Mouse (Mus musculus): ENCODE data around the gene Ksr1. TPM values are rescaled to one million over a fixed set of nuclear protein-coding genes. Genes with fewer than 3 reads are reported as not detected.

Gene Ksr1
- polyA plus RNA-seq, 1 experiment from 2014 or later: 0.67 TPM

DNA sequence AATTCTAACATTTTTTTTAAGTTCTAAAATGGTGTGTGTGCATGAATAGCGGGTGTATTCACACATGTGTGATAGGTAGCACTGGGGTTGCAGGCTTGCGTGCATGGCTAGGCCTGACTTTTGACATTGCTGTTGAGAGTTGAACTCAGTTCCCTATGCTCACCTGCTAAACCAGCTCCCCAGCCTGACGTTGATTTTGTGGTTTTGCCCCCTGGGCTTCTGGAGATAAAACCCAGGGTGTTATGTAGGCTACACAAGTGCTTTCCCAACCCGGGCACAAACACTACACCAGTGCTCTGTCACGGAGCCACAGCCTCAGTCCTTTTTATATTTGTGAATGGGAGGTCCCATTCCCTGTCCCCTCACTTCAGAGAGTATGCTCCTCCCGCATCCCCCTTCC lies 39.5 kb upstream of the Ksr1 start:
- H3K9ac ChIP-seq (ENCODE audit: low read length): no peak overlapping the region
- H3K36me3 ChIP-seq (ENCODE audit: control insufficient read depth, insufficient read depth, low read length): no peaks in the 10 kb centered on the region
- no peak for TF ChIP-seq EP300 (optimal IDR thresholded peaks at IDR 0.05)
- TF ChIP-seq CTCF (IDR thresholded peaks at IDR 0.05; ENCODE audit: low read depth): no peak
- no peak overlapping the region for H3K4me2 ChIP-seq (replicated peaks; ENCODE audit: low read depth)
- DNase-seq (ENCODE audit: low spot score) (no peak), ATAC-seq (ENCODE audit: low FRiP score, low TSS enrichment) (no peak)
- H3K27me3 ChIP-seq (ENCODE audit: control insufficient read depth, insufficient read depth, low read length): no peaks in the 10 kb centered on the region
- H3K4me3 ChIP-seq (ENCODE audit: low read depth, low read length): no peak overlapping the region
- H3K9me3 ChIP-seq (ENCODE audit: control insufficient read depth, low read length): no peaks in the 10 kb centered on the region
- no peak overlapping the region for H3K27ac ChIP-seq (replicated peaks)
- 85% methylated on average over 6 of the region's 6 CpGs for WGBS
- H3K4me1 ChIP-seq (replicated peaks; ENCODE audit: control insufficient read depth, insufficient read depth): no peaks in the 10 kb centered on the region; the same call in 1 of the 2 replicates

DNA sequence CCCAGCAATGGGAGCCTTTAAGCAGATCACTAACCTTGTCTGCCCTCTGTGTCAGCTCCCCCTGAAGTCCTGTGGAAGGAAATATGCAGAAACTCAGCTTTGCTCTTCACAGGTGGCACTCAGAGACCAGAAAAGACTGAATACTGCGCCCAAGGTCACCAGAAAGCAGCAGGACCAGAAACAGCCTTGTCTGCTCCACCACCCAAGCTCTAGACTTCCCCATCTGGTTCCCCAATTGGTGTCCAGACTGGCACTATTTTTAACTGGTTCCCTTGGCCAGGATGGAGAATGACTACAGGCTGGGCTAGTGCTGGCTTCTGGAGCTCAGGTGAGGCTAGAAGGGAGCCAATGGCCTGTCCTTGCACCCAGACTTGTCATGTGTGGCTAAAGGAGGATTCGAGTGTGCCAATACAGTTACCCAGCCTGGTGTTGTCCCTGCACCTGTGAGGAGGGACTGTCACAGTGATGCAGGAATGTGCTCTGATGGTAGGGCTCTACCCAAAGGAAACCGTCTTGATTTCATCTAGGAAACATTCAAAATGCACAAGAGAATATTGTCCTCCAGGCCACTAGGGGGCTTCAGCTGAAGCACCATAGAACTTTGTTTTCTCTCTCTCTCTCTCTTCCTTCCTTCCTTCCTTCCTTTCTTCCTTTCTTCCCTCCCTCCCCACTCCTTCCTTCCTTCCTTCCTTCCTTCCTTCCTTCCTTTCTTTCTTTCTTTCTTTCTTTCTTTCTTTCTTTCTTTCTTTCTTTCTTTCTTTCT lies 38.1 kb upstream of the Ksr1 start:
- DNase-seq (ENCODE audit: low spot score): no peak
- H3K9ac ChIP-seq (ENCODE audit: low read length): no peak overlapping the region
- WGBS: 81% methylated on average over 3 of the region's 3 CpGs
- H3K27ac ChIP-seq (replicated peaks): no peak overlapping the region
- H3K27me3 ChIP-seq (ENCODE audit: control insufficient read depth, insufficient read depth, low read length): no peaks in the 10 kb centered on the region
- ATAC-seq (ENCODE audit: low FRiP score, low TSS enrichment): no peak
- H3K4me2 ChIP-seq (replicated peaks; ENCODE audit: low read depth): no peak overlapping the region
- H3K9me3 ChIP-seq (ENCODE audit: control insufficient read depth, low read length): no peaks in the 10 kb centered on the region
- H3K4me3 ChIP-seq (ENCODE audit: low read depth, low read length): no peak overlapping the region
- no peak for TF ChIP-seq EP300 (optimal IDR thresholded peaks at IDR 0.05)
- TF ChIP-seq CTCF (IDR thresholded peaks at IDR 0.05; ENCODE audit: low read depth): peak; percentile 46
- H3K36me3 ChIP-seq (ENCODE audit: control insufficient read depth, insufficient read depth, low read length): no peaks in the 10 kb centered on the region
- no peaks in the 10 kb centered on the region; the same call in 1 of the 2 replicates for H3K4me1 ChIP-seq (replicated peaks; ENCODE audit: control insufficient read depth, insufficient read depth)

DNA sequence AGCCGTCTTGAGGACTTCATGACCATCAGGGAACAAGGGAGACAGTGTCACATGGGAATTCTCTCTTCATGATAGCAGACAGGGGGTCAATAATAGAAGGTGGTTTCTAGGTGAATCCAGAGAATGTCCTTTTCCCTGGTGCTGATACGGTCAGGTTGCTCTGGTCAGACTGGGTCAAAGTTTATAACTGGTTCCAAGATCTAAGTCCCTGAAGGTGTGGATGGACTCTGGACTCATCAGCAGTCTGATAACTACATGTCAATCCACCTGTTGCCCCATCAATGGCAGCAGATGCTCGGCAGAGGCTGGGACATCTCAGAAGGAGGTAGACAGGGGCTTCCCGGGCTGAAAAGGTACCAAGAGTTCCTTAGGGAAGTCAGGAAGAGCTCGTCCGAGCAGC lies 37.2 kb upstream of the Ksr1 start:
- WGBS: 90% methylated on average over 6 of the region's 6 CpGs

DNA sequence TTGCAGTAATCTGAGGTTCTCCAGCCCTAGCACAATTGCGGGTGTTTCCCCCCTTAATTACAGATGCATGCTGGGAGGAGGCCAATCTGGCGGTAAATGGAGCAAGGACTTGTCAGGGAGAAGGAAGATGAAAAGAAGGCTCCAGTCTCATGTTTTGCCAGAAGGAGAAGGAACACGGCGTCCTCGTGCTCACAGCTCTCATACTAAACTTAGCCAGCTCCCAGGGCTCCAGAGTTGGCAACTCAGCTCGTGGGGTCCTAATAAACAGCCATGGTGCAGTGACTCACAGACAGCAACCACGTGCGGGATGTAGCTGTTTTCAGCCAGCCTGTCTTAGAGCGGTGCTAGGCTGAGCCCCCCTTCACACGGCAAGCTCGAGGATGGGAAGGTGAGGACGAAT lies 36.7 kb upstream of the Ksr1 start:
- Histone ChIP-seq H3K36me3 (ENCODE audit: control insufficient read depth, insufficient read depth, low read length) (no peaks in the 10 kb centered on the region), H3K4me3 (ENCODE audit: low read depth, low read length) (no peak overlapping the region), H3K9ac (ENCODE audit: low read length) (no peak overlapping the region), H3K4me1 (replicated peaks; ENCODE audit: control insufficient read depth, insufficient read depth) (no peaks in the 10 kb centered on the region; the same call in 1 of the 2 replicates), H3K4me2 (replicated peaks; ENCODE audit: low read depth) (no peak overlapping the region), H3K27ac (replicated peaks) (no peak overlapping the region), H3K27me3 (ENCODE audit: control insufficient read depth, insufficient read depth, low read length) (no peaks in the 10 kb centered on the region), H3K9me3 (ENCODE audit: control insufficient read depth, low read length) (no peaks in the 10 kb centered on the region)
- no peak for TF ChIP-seq CTCF (IDR thresholded peaks at IDR 0.05; ENCODE audit: low read depth)
- WGBS: 45% methylated on average over 12 of the region's 12 CpGs
- peak; percentile 81; the same call in 1 of the 2 replicates for ATAC-seq (ENCODE audit: low FRiP score, low TSS enrichment)
- DNase-seq (ENCODE audit: low spot score): peak; percentile 33

More for the DNA sequence above, 37.2 kb upstream of the Ksr1 start:
- Histone ChIP-seq H3K27ac (replicated peaks) (no peak overlapping the region), H3K4me3 (ENCODE audit: low read depth, low read length) (no peak overlapping the region), H3K27me3 (ENCODE audit: control insufficient read depth, insufficient read depth, low read length) (no peaks in the 10 kb centered on the region), H3K9me3 (ENCODE audit: control insufficient read depth, low read length) (no peaks in the 10 kb centered on the region), H3K4me1 (replicated peaks; ENCODE audit: control insufficient read depth, insufficient read depth) (no peaks in the 10 kb centered on the region; the same call in 1 of the 2 replicates), H3K9ac (ENCODE audit: low read length) (no peak overlapping the region), H3K36me3 (ENCODE audit: control insufficient read depth, insufficient read depth, low read length) (no peaks in the 10 kb centered on the region), H3K4me2 (replicated peaks; ENCODE audit: low read depth) (no peak overlapping the region)
- TF ChIP-seq CTCF (IDR thresholded peaks at IDR 0.05; ENCODE audit: low read depth) (no peak), EP300 (optimal IDR thresholded peaks at IDR 0.05) (no peak)
- DNase-seq (ENCODE audit: low spot score) (no peak), ATAC-seq (ENCODE audit: low FRiP score, low TSS enrichment) (no peak; the same call in 1 of the 2 replicates)

DNA sequence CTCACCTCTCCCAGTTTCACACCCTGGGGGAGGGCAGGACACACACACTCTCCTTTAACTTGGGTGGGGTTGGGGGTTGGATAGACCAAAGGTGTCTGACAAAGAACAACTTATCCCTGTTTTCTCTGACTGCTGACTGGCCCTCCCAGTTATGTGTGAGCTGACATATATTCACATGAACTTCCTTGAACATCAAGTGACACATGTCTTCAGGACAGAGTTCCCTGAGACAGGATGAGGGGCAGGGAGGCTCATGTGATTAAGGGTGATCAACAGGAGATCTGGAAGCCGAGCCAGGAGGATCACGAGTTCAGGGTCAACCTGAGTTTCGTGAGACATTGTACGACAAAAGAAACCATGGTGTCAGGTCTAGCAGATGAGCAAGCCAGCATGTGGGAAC lies 35.7 kb upstream of the Ksr1 start:
- Histone ChIP-seq H3K9me3 (ENCODE audit: control insufficient read depth, low read length) (no peaks in the 10 kb centered on the region), H3K27ac (replicated peaks) (no peak overlapping the region), H3K4me3 (ENCODE audit: low read depth, low read length) (no peak overlapping the region), H3K27me3 (ENCODE audit: control insufficient read depth, insufficient read depth, low read length) (no peaks in the 10 kb centered on the region), H3K4me1 (replicated peaks; ENCODE audit: control insufficient read depth, insufficient read depth) (no peaks in the 10 kb centered on the region), H3K4me2 (replicated peaks; ENCODE audit: low read depth) (no peak overlapping the region), H3K9ac (ENCODE audit: low read length) (no peak overlapping the region), H3K36me3 (ENCODE audit: control insufficient read depth, insufficient read depth, low read length) (no peaks in the 10 kb centered on the region)
- 88% methylated on average over 4 of the region's 4 CpGs for WGBS
- TF ChIP-seq EP300 (optimal IDR thresholded peaks at IDR 0.05): no peak
- no peak for TF ChIP-seq CTCF (IDR thresholded peaks at IDR 0.05; ENCODE audit: low read depth)
- ATAC-seq (ENCODE audit: low FRiP score, low TSS enrichment): no peak
- no peak for DNase-seq (ENCODE audit: low spot score)

DNA sequence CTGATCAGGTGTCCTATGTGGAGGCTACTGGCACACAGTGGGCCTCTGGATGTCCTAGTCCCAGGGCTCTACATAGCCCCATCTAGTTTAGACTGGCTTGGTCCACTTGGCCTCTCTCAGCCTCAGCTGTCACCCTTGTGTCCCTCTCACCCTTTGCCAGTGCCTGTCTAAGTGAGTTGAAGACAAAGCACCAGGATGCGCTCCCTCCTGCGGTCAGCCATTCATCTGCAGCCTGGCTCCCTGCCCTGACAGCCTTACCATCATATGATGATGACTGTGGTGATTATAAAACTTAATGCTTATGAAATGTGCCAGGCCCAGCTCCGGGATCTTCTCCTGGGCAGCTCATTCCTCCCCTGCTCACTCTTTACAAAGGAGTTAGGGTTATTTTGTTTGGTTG lies 30.5 kb upstream of the Ksr1 start:
- Histone ChIP-seq H3K9me3 (ENCODE audit: control insufficient read depth, low read length) (no peaks in the 10 kb centered on the region), H3K4me2 (replicated peaks; ENCODE audit: low read depth) (no peak overlapping the region), H3K4me3 (ENCODE audit: low read depth, low read length) (no peak overlapping the region), H3K4me1 (replicated peaks; ENCODE audit: control insufficient read depth, insufficient read depth) (no peaks in the 10 kb centered on the region), H3K27ac (replicated peaks) (no peak overlapping the region), H3K27me3 (ENCODE audit: control insufficient read depth, insufficient read depth, low read length) (no peaks in the 10 kb centered on the region), H3K9ac (ENCODE audit: low read length) (no peak overlapping the region), H3K36me3 (ENCODE audit: control insufficient read depth, insufficient read depth, low read length) (no peaks in the 10 kb centered on the region)
- WGBS: 70% methylated on average over 3 of the region's 3 CpGs
- ATAC-seq (ENCODE audit: low FRiP score, low TSS enrichment): no peak
- DNase-seq (ENCODE audit: low spot score): no peak
- no peak for TF ChIP-seq EP300 (optimal IDR thresholded peaks at IDR 0.05)
- TF ChIP-seq CTCF (IDR thresholded peaks at IDR 0.05; ENCODE audit: low read depth): peak; percentile 26; the same call in 1 of the 2 replicates
